ENCODE assay signal across 11 mouse cellular contexts in genomic region chr11:78146168-78146567, GRCm38 (mm10). TPM values are rescaled to one million over a fixed set of nuclear protein-coding genes. Genes with fewer than 3 reads are reported as not detected.
DNase-seq lines count a peak whose midpoint lies in the region; ATAC-seq and TF ChIP-seq lines count a peak whose summit lies in the region.
"Had no signal": no experiment of that assay in that cellular context is flagged by ENCODE, and none has a peak within 500 bp of the region (broad histone marks: within the 10 kb centered on the region; RNA-seq: fewer than 3 reads in every experiment).

No protein-coding gene starts in this region.

- DNase-seq in gastrocnemius, adult 2 months: no peak
- no peak for DNase-seq in gastrocnemius, postnatal 14 days
- no peak for DNase-seq in limb, embryonic 10.5 days (ENCODE audit: low spot score)
- no peak for DNase-seq in cerebellum, adult 18-20 months
- DNase-seq in embryo, embryonic 9.5 days (ENCODE audit: extremely low spot score): no peak
- DNase-seq: cerebellum, adult 9-10 months; kidney, postnatal 4 days had no signal

- peak; percentile 12; the same call in 1 of the 2 replicates for TF ChIP-seq CTCF in gastrocnemius, adult 2 months (IDR thresholded peaks at IDR 0.05)
- TF ChIP-seq CTCF in C2C12 (IDR thresholded peaks at IDR 0.05; ENCODE audit: control insufficient read depth, insufficient read depth, insufficient read length): peak; percentile 0

- ATAC-seq in limb, embryonic 12.5 days (ENCODE audit: insufficient number of reproducible peaks, insufficient read depth, low FRiP score, low TSS enrichment, low read depth): no peak
- ATAC-seq in embryonic facial prominence, embryonic 13.5 days (ENCODE audit: insufficient number of reproducible peaks, insufficient read depth, low FRiP score, low TSS enrichment, low read depth): no peak

- 90% methylated on average over 5 of the region's 5 CpGs for WGBS in limb, embryonic 12.5 days
- WGBS in limb, embryonic 10.5 days: 94% methylated on average over 5 of the region's 5 CpGs
- WGBS in embryonic facial prominence, embryonic 13.5 days: 79% methylated on average over 5 of the region's 5 CpGs

- intact Hi-C loops in gastrocnemius, adult 2 months (cut with DNase I): no loop called here
- intact Hi-C loops in gastrocnemius, postnatal 14 days (cut with DNase I; ENCODE audit: low total_unique reads): no loop called here

- no peak overlapping the region for H3K4me3 ChIP-seq in gastrocnemius, adult 2 months
- H3K4me3 ChIP-seq in limb, embryonic 12.5 days (replicated peaks): no peak overlapping the region
- H3K4me3 ChIP-seq in limb, embryonic 10.5 days: no peak overlapping the region
- no peak overlapping the region for H3K4me3 ChIP-seq in C2C12 (ENCODE audit: insufficient read depth, poor library complexity, severe bottlenecking)
- no peak overlapping the region for H3K4me3 ChIP-seq in embryonic facial prominence, embryonic 13.5 days

- no peaks in the 10 kb centered on the region for H3K4me1 ChIP-seq in limb, embryonic 12.5 days (replicated peaks)
- no peaks in the 10 kb centered on the region for H3K4me1 ChIP-seq in limb, embryonic 10.5 days
- peaks cover 5% of the 10 kb centered on the region; the same call in 1 of the 2 replicates for H3K4me1 ChIP-seq in embryonic facial prominence, embryonic 13.5 days

- no peaks in the 10 kb centered on the region for H3K27me3 ChIP-seq in limb, embryonic 12.5 days
- no peaks in the 10 kb centered on the region for H3K27me3 ChIP-seq in limb, embryonic 10.5 days (ENCODE audit: low read depth, poor library complexity, severe bottlenecking)
- H3K27me3 ChIP-seq in C2C12 (ENCODE audit: control insufficient read depth, insufficient read depth, insufficient read length): no peaks in the 10 kb centered on the region
- H3K27me3 ChIP-seq in embryonic facial prominence, embryonic 13.5 days: no peaks in the 10 kb centered on the region

- no peak overlapping the region for H3ac ChIP-seq in C2C12 (ENCODE audit: control insufficient read depth, insufficient read length, low read depth)

- H3K79me2 ChIP-seq in C2C12 (ENCODE audit: control insufficient read depth, insufficient read depth): peaks cover 13% of the 10 kb centered on the region

- H3K27ac ChIP-seq in gastrocnemius, adult 2 months: peak overlapping the region; percentile 44
- H3K27ac ChIP-seq in limb, embryonic 12.5 days: no peak overlapping the region
- H3K27ac ChIP-seq in limb, embryonic 10.5 days: no peak overlapping the region
- H3K27ac ChIP-seq in embryonic facial prominence, embryonic 13.5 days: peak overlapping the region; percentile 35; the same call in 1 of the 2 replicates

- H3K79me3 ChIP-seq in C2C12 (ENCODE audit: low read depth): peaks cover 5% of the 10 kb centered on the region

- H3K36me3 ChIP-seq in limb, embryonic 12.5 days: peaks cover 83% of the 10 kb centered on the region
- peaks cover 81% of the 10 kb centered on the region for H3K36me3 ChIP-seq in limb, embryonic 10.5 days
- peaks cover 65% of the 10 kb centered on the region for H3K36me3 ChIP-seq in C2C12 (ENCODE audit: control insufficient read depth, insufficient read depth)
- H3K36me3 ChIP-seq in embryonic facial prominence, embryonic 13.5 days: peaks cover 73% of the 10 kb centered on the region

- no peak overlapping the region for H3K4me2 ChIP-seq in limb, embryonic 12.5 days
- no peak overlapping the region for H3K4me2 ChIP-seq in embryonic facial prominence, embryonic 13.5 days

- H3K9me3 ChIP-seq in limb, embryonic 12.5 days: no peaks in the 10 kb centered on the region
- no peaks in the 10 kb centered on the region for H3K9me3 ChIP-seq in limb, embryonic 10.5 days (replicated peaks)
- no peaks in the 10 kb centered on the region for H3K9me3 ChIP-seq in embryonic facial prominence, embryonic 13.5 days
- H3K9me3 ChIP-seq: G1E had no signal

- 0 out of 2 replicates have a peak overlapping the region, but pooled peaks have one; percentile 18 for H3K9ac ChIP-seq in limb, embryonic 12.5 days (replicated peaks)
- H3K9ac ChIP-seq in embryonic facial prominence, embryonic 13.5 days: no peak overlapping the region

TF ChIP-seq in C2C12, 6 proteins besides CTCF, POLR2A, EP300 and RAD21:
- TF ChIP-seq MAX (IDR thresholded peaks at IDR 0.05) (no peak), MYOD1 (IDR thresholded peaks at IDR 0.05; ENCODE audit: control insufficient read depth, insufficient read length, low read depth) (no peak), FOSL1 (IDR thresholded peaks at IDR 0.05; ENCODE audit: insufficient read depth, low read length, poor library complexity, severe bottlenecking) (no peak), USF1 (IDR thresholded peaks at IDR 0.05; ENCODE audit: low read depth) (no peak), MYOG (IDR thresholded peaks at IDR 0.05; ENCODE audit: control insufficient read depth, extremely low read depth, insufficient read length) (no peak), CEBPB (IDR thresholded peaks at IDR 0.05; ENCODE audit: low read depth) (no peak)

RNA-seq across cellular contexts. Expression of gene Traf4, which starts 19.2 kb away (rescaled TPM):
- 1 to 10 TPM; 2.1 to 2.8 TPM for total RNA-seq in gastrocnemius, adult 2 months (2021)
- 10 to 100 TPM in 1 of 2 experiments, 1 to 10 TPM in 1; 7.6 to 10.2 TPM for total RNA-seq in gastrocnemius, postnatal 14 days (2021)
- 115 and 128 TPM in 2 replicates for polyA plus RNA-seq in limb, embryonic 12.5 days (2016; fragmentation: Nextera tagmentation; extraction: Ambion mirVana)
- polyA plus RNA-seq in limb, embryonic 10.5 days (2016; fragmentation: Nextera tagmentation; extraction: Ambion mirVana): 178 and 181 TPM in 2 replicates
- 99.8 TPM for polyA plus RNA-seq in C2C12 (2012; fragmentation: generic; extraction: Trizol)
- 91.5 and 103 TPM in 2 replicates for polyA plus RNA-seq in embryonic facial prominence, embryonic 13.5 days (2015; fragmentation: Nextera tagmentation; extraction: Ambion mirVana)

RNA-seq across cellular contexts. Expression of gene Nek8, which starts 30.3 kb away (rescaled TPM):
- under 1 TPM; 0.36 to 0.75 TPM for total RNA-seq in gastrocnemius, adult 2 months (2021)
- 1 to 10 TPM; 1.4 to 2.1 TPM for total RNA-seq in gastrocnemius, postnatal 14 days (2021)
- 18.3 and 20.4 TPM in 2 replicates for polyA plus RNA-seq in limb, embryonic 12.5 days (2016; fragmentation: Nextera tagmentation; extraction: Ambion mirVana)
- 17.3 and 19.9 TPM in 2 replicates for polyA plus RNA-seq in limb, embryonic 10.5 days (2016; fragmentation: Nextera tagmentation; extraction: Ambion mirVana)
- polyA plus RNA-seq in C2C12 (2012; fragmentation: generic; extraction: Trizol): 8.9 TPM
- polyA plus RNA-seq in embryonic facial prominence, embryonic 13.5 days (2015; fragmentation: Nextera tagmentation; extraction: Ambion mirVana): 17.4 and 18.1 TPM in 2 replicates

RNA-seq across cellular contexts. Expression of gene Tlcd1, which starts 30.3 kb away (rescaled TPM):
- total RNA-seq in gastrocnemius, adult 2 months (2021): 1 to 10 TPM; 1.3 to 1.7 TPM
- total RNA-seq in gastrocnemius, postnatal 14 days (2021): 1 to 10 TPM; 3.5 to 4.4 TPM
- 11.6 and 11.9 TPM in 2 replicates for polyA plus RNA-seq in limb, embryonic 12.5 days (2016; fragmentation: Nextera tagmentation; extraction: Ambion mirVana)
- 10.0 and 13.1 TPM in 2 replicates for polyA plus RNA-seq in limb, embryonic 10.5 days (2016; fragmentation: Nextera tagmentation; extraction: Ambion mirVana)
- 15.9 TPM for polyA plus RNA-seq in C2C12 (2012; fragmentation: generic; extraction: Trizol)
- 15.4 and 17.2 TPM in 2 replicates for polyA plus RNA-seq in embryonic facial prominence, embryonic 13.5 days (2015; fragmentation: Nextera tagmentation; extraction: Ambion mirVana)

RNA-seq across cellular contexts. Expression of gene Rpl23a, which starts 37.2 kb away (rescaled TPM):
- 100 to 1,000 TPM; 760 to 970 TPM for total RNA-seq in gastrocnemius, adult 2 months (2021)
- 1,000 to 10,000 TPM; 1,019 to 1,174 TPM for total RNA-seq in gastrocnemius, postnatal 14 days (2021)
- polyA plus RNA-seq in limb, embryonic 12.5 days (2016; fragmentation: Nextera tagmentation; extraction: Ambion mirVana): 1,381 and 1,432 TPM in 2 replicates
- polyA plus RNA-seq in limb, embryonic 10.5 days (2016; fragmentation: Nextera tagmentation; extraction: Ambion mirVana): 1,157 and 1,293 TPM in 2 replicates
- 4,612 TPM for polyA plus RNA-seq in C2C12 (2012; fragmentation: generic; extraction: Trizol)
- 1,597 and 1,678 TPM in 2 replicates for polyA plus RNA-seq in embryonic facial prominence, embryonic 13.5 days (2015; fragmentation: Nextera tagmentation; extraction: Ambion mirVana)

RNA-seq across cellular contexts. Expression of gene Rab34, which starts 42.1 kb away (rescaled TPM):
- total RNA-seq in gastrocnemius, adult 2 months (2021): 1 to 10 TPM; 3.3 to 4.6 TPM
- total RNA-seq in gastrocnemius, postnatal 14 days (2021): 10 to 100 TPM; 10.2 to 14.1 TPM
- 149 and 157 TPM in 2 replicates for polyA plus RNA-seq in limb, embryonic 12.5 days (2016; fragmentation: Nextera tagmentation; extraction: Ambion mirVana)
- polyA plus RNA-seq in limb, embryonic 10.5 days (2016; fragmentation: Nextera tagmentation; extraction: Ambion mirVana): 139 and 141 TPM in 2 replicates
- polyA plus RNA-seq in C2C12 (2012; fragmentation: generic; extraction: Trizol): 182 TPM
- polyA plus RNA-seq in embryonic facial prominence, embryonic 13.5 days (2015; fragmentation: Nextera tagmentation; extraction: Ambion mirVana): 172 and 188 TPM in 2 replicates

Comparison
In these comparisons a context has a peak if more than half of its experiments do, and no peak if none do; other contexts are left out.
1. H3K27ac ChIP-seq: peak in gastrocnemius, adult 2 months (single experiment) and embryonic facial prominence, embryonic 13.5 days (single experiment); none in limb, embryonic 12.5 days (single experiment) and limb, embryonic 10.5 days (single experiment).